Mouse (Mus musculus) MEL (cell line): ENCODE measurements at regions not wholly inside any gene's neighbourhood (a gene's known extent, or its start where the extent isn't known, plus 50 kb on each side); places are given as distances from the start of the nearest gene placed in this dataset.

Experiments used
- CHD1 ChIP-seq: IDR thresholded peaks from 2 replicates; pipeline ENCODE4 v1.6.1; 2012; ENCODE audit warnings: low read depth, mild to moderate bottlenecking, inconsistent platforms, low read length, improper control_type of control experiment
- CTCF ChIP-seq, 3 experiments: IDR thresholded peaks in 2 of 3; conservative IDR thresholded peaks in 1 of 3; 2 replicates each; pipeline ENCODE4 v1.5.1; 2011 to 2012; ENCODE audit warnings: low read length in 3 of 3, low read depth in 2 of 3, mild to moderate bottlenecking in 2 of 3, improper control_type of control experiment in 1 of 3, inconsistent platforms in 1 of 3, mixed read lengths in 1 of 3, moderate library complexity in 1 of 3; ENCODE audit not compliant: control insufficient read depth in 1 of 3, insufficient read depth in 1 of 3, poor library complexity in 1 of 3, severe bottlenecking in 1 of 3
- EP300 ChIP-seq, 2 experiments: IDR thresholded peaks; 2 replicates each; pipeline ENCODE4 v1.6.1; 2011; ENCODE audit warnings: improper control_type of control experiment in 2 of 2, low read length in 2 of 2, low read depth in 1 of 2, mild to moderate bottlenecking in 1 of 2
- GATA1 ChIP-seq: IDR thresholded peaks from 2 replicates; pipeline ENCODE4 v1.6.1; 2011; ENCODE audit warnings: low read depth, low read length, improper control_type of control experiment
- MAZ ChIP-seq: IDR thresholded peaks from 2 replicates; pipeline ENCODE4 v1.6.1; 2012; ENCODE audit warnings: low read depth, mild to moderate bottlenecking, inconsistent platforms, low read length, improper control_type of control experiment
- ZMIZ1 ChIP-seq: IDR thresholded peaks from 2 replicates; pipeline ENCODE4 v1.6.1; 2012; ENCODE audit warnings: low read depth, mild to moderate bottlenecking, inconsistent platforms, low read length, improper control_type of control experiment, moderate library complexity

DNA sequence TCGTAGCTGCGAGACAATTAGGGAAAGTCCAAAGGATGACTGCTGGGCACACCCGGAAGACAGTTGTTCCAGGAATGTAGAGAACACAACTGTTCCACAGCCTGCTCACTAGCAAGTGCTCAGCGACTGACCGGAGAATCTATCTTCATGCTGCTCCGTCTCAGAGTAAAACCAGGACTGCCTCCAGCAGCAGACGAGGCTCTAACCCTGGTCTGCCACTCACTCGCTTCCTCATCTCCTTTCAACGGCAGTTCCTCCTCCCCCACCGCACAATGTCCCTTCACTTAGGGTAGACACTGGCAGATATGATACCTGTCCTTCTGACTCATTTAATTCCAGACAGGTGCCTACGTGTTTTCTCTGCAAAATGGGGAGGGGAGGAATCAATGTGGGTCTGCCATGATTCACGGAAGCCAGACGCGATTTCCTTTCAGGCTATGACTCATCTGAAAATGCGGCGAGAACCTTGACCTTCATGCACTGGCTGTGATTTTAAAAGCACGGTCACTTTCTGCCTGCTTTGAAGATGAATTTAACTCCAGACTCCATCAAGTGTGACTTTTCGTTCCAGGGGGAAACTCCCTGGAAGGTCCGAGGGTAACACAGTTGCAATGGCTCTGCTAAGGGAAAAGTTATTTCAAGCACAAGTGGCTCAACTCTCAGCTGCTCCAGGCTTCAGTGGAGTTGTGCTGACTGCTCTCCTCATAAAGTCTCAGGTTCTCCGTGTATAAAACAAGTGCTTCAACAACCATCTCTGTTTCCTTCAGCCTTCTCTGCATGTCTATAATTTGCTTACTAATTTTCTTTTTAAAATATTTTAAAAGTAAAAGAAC, 142.4 kb upstream of the Spin1 start:
- TF ChIP-seq MAZ (no peak), GATA1 (no peak), CTCF (IDR thresholded peaks at IDR 0.05 in 2 of 3, conservative IDR thresholded peaks at IDR 0.05 in 1 of 3; ENCODE audit: control insufficient read depth in 1 of 3, insufficient read depth in 1 of 3, low read depth in 2 of 3, low read length in 3 of 3, poor library complexity in 1 of 3, severe bottlenecking in 1 of 3) (no peak), ZMIZ1 (no peak), EP300 (IDR thresholded peaks at IDR 0.05; ENCODE audit: low read depth in 1 of 2, low read length in 2 of 2) (no peak), CHD1 (no peak)
